Mouse (Mus musculus) central nervous system, embryonic 18 days (tissue): ENCODE measurements around the gene Tgif1. TPM values are rescaled to one million over a fixed set of nuclear protein-coding genes. Genes with fewer than 3 reads are reported as not detected.

ENCODE experiments used
- polyA plus RNA-seq: library from polyadenylated mRNA; depleted of rRNA; stranded (reverse); fragments of >200 nt; gene quantifications from 2 replicates; pipeline ENCODE4 v1.2.3, GENCODE M21; 2012; rRNA removed

Gene Tgif1
- 5.0 and 6.2 TPM in 2 replicates for polyA plus RNA-seq

DNA sequence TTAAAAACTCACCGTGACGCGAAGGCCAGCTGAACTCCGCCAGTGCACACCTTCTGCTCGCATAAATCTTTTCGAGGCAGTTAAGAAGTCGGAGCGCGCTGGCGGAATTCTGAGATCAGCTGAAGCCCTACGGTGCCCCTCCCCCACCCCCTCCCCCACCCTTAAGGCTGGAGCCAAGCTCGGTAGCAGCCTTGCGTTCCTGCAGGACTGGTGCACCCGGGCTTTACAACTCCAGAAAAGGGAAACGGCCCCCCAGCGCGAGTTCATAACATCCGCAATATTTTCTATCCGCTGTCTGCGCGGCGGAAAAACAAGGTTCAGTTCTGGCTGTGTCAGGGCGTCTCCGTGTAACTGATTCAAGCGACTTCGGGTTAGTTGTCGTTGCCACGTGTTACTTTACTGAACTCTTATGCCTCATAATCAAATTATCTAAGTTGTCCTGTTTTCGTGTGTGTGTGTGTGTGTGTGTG, at the start of gene Tgif1:
TSS of gene Tgif1 (minus strand) at position 111 of the 470 bp plus-strand sequence.

Other genes with a start within 250 kb of the Tgif1 start
- 1.6 and 4.8 TPM in 2 replicates for gene Myom1, start 149.1 kb upstream of the Tgif1 start, polyA plus RNA-seq
- gene Myl12a, start 149.3 kb upstream of the Tgif1 start, polyA plus RNA-seq = 61.2 and 62.2 TPM in 2 replicates